Mouse (Mus musculus) kidney, adult 2 months (tissue): ENCODE data around the gene Them4.

Experiments
- CTCF ChIP-seq: fragments of 200-500 bp; conservative IDR thresholded peaks from 2 replicates; pipeline ENCODE4 v1.5.1; 2011; ENCODE audit warnings: low read depth, mild to moderate bottlenecking, control low read depth, low read length, moderate library complexity, mixed read lengths; ENCODE audit not compliant: insufficient read depth, insufficient read length
- POLR2A ChIP-seq: fragments of 200-500 bp; IDR thresholded peaks from one replicate; pipeline ENCODE4 v1.6.1; 2011; ENCODE audit warnings: low read depth, low read length, control low read depth

DNA sequence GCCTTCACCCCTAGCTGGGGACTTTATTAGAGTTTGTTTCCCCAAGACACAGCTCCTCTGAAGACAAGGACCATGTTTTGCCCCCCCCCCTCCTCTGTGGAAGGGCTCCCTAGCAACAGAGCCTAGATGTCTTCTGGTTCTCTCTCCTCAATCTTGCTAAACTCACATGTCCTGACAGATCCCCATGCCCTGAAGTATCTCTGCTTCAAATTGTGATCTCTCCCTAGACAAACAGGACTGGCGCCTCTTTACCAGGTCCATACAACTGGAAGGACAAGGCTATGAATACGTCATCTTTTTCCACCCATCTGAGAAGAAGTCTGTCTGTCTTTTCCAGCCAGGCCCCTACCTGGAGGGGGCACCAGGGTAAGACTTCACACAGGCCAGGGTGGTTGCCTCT, 34.3 kb downstream of the Them4 start:
- TF ChIP-seq POLR2A (no peak), CTCF (no peak)
